Comparison of ENCODE assay signal across 9 mouse cellular contexts in the genomic region with DNA sequence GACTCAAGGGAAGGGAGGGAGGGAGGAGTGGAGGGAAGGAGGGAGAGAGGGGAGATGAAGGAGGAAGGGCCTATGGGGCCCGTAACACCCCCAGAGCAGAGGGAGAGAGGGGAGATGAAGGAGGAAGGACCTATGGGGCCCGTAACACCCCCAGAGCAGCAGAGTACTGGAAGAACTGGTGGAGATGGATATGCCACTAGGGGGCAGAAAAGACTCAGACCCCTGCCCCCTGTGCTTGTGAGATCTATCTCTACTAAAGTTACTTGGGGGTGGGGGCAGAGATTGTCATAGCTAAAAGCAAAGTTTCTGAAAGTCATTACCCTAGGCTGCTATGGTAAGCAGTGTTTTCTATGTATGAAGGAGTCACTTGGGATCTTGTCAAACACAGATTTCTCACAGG.
DNase-seq lines count a peak whose midpoint lies in the region; TF ChIP-seq lines count a peak whose summit lies in the region.
"Had no signal": no experiment of that assay in that cellular context is flagged by ENCODE, and none has a peak within 500 bp of the region (broad histone marks: within the 10 kb centered on the region; RNA-seq: fewer than 3 reads in every experiment).

No protein-coding gene starts in this region.

- H3K9ac ChIP-seq in ES-Bruce4 (ENCODE audit: low read depth, poor library complexity, severe bottlenecking) = no peak overlapping the region

- no peak for TF ChIP-seq POLR2A in ES-Bruce4 (IDR thresholded peaks at IDR 0.05; ENCODE audit: insufficient read depth, low read length)

- DNase-seq in adrenal gland, adult 2 months = peak; percentile 11
- no peak for DNase-seq in adrenal gland, postnatal 25 days
- DNase-seq in kidney, postnatal 10 days = peak; percentile 33
- no peak for DNase-seq in kidney, adult 9 months
- DNase-seq in heart, postnatal 4 days = peak; percentile 40
- DNase-seq in testis, postnatal 14 days (ENCODE audit: low spot score) = no peak
- DNase-seq in neural tube, embryonic 10.5 days (ENCODE audit: extremely low spot score, low spot score) = no peak
- DNase-seq: kidney, adult 8-10 months had no signal

- H3K4me1 ChIP-seq in ES-Bruce4 (ENCODE audit: control insufficient read depth, insufficient read depth, low read length) = no peaks in the 10 kb centered on the region

- no peak for TF ChIP-seq EP300 in ES-Bruce4 (IDR thresholded peaks at IDR 0.05; ENCODE audit: insufficient read depth, low read depth, low read length)

- H3K4me3 ChIP-seq in ES-Bruce4 (ENCODE audit: low read depth, low read length) = no peak overlapping the region

- H3K9me3 ChIP-seq in ES-Bruce4 (replicated peaks; ENCODE audit: control insufficient read depth, insufficient read depth, low read length, poor library complexity, severe bottlenecking) = no peaks in the 10 kb centered on the region

- no peaks in the 10 kb centered on the region for H3K27me3 ChIP-seq in ES-Bruce4 (ENCODE audit: control insufficient read depth, insufficient read depth, low read length, poor library complexity, severe bottlenecking)

- no peak overlapping the region for H3K27ac ChIP-seq in ES-Bruce4 (ENCODE audit: insufficient read depth, low read length)

- peak; percentile 32 for TF ChIP-seq CTCF in ES-Bruce4 (IDR thresholded peaks at IDR 0.05; ENCODE audit: low read depth, low read length)

- no peaks in the 10 kb centered on the region for H3K36me3 ChIP-seq in ES-Bruce4 (ENCODE audit: control insufficient read depth, insufficient read depth, low read length, poor library complexity, severe bottlenecking)

Comparison
In these comparisons a context has a peak if more than half of its experiments do, and no peak if none do; other contexts are left out.
1. DNase-seq: peak in adrenal gland, adult 2 months (single experiment), kidney, postnatal 10 days (single experiment) and heart, postnatal 4 days (single experiment); none in adrenal gland, postnatal 25 days (single experiment), kidney, adult 9 months (single experiment), testis, postnatal 14 days (single experiment) and neural tube, embryonic 10.5 days (single experiment).